Mouse (Mus musculus): ENCODE data around the gene Rrnad1. TPM values are rescaled to one million over a fixed set of nuclear protein-coding genes. Genes with fewer than 3 reads are reported as not detected.
A peak's percentile ranks its signal among the peaks of the same experiment; 100 is the strongest.
"Not testable (repeated sequence)": the region's sequence is repeated elsewhere in the genome, so short reads cannot be mapped to it uniquely, and the experiment has no call there.

Gene Rrnad1
- polyA plus RNA-seq, 1 experiment from 2014 or later, result 20.2 TPM

DNA sequence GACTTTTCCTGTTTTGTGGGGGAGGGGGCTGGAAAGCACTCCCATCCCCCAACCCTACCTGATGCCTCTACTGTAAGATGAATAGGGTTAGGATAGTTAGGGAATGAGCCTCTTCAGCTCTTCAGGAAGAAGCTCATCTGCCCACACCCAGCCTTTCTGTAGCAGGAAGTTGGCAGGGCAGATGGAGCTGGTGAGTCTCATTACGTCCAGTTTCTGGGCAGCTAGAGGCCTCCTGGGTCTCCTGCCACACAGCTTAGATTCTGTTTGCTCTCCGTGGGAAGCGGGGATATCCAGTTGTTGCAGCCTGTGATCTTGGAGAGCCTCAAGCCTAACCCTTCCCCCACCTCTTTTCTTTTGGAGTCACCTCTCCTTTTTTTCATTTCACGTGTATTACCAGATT, 20.6 kb downstream of the Rrnad1 start:
- H3K9ac ChIP-seq (ENCODE audit: low read length), result peak overlapping the region; percentile 41
- H3K27ac ChIP-seq (ENCODE audit: low read length), result peak overlapping the region; percentile 98

DNA sequence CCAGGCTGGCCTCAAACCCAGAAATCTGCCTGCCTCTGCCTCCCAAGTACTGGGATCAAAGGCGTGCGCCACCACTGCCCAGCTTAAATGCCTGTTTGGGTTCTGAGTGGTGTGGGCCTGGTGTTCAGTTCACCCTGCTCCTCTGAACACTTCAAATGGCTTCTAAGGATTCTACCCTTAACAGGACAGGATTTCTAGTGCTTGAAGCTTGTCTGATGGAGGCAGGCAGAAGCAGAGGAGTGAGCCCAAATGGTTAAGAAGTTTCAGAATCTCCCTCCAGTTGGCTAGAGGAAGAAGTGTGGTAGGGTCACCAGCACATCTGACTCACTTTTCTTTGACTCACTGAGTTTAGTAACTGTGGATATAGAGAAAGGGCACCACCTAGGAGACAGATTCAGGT, 21.1 kb downstream of the Rrnad1 start:
- H3K36me3 ChIP-seq (ENCODE audit: control insufficient read depth, insufficient read depth, low read length), result peaks cover 10% of the 10 kb centered on the region; the same call in 1 of the 2 replicates
- no peak overlapping the region for H3K4me3 ChIP-seq (ENCODE audit: low read length)
- H3K9me3 ChIP-seq (ENCODE audit: control insufficient read depth, low read length), result no peaks in the 10 kb centered on the region
- WGBS, result 76% methylated on average over 2 of the region's 2 CpGs
- peak overlapping the region; percentile 49 for H3K4me2 ChIP-seq (ENCODE audit: low read depth, low read length)
- peaks cover 35% of the 10 kb centered on the region for H3K4me1 ChIP-seq (replicated peaks; ENCODE audit: control insufficient read depth, insufficient read depth, low read length)
- no peak for ATAC-seq (ENCODE audit: low read depth)
- H3K27me3 ChIP-seq (ENCODE audit: control insufficient read depth, insufficient read depth, low read depth, low read length), result no peaks in the 10 kb centered on the region
- H3K27ac ChIP-seq (ENCODE audit: low read length), result peak overlapping the region; percentile 98
- H3K9ac ChIP-seq (ENCODE audit: low read length), result no peak overlapping the region; the same call in 1 of the 2 replicates

More for the DNA sequence above, 20.6 kb downstream of the Rrnad1 start:
- H3K27me3 ChIP-seq (ENCODE audit: control insufficient read depth, insufficient read depth, low read depth, low read length), result no peaks in the 10 kb centered on the region
- H3K9me3 ChIP-seq (ENCODE audit: control insufficient read depth, low read length), result no peaks in the 10 kb centered on the region
- peaks cover 14% of the 10 kb centered on the region; the same call in 1 of the 2 replicates for H3K36me3 ChIP-seq (ENCODE audit: control insufficient read depth, insufficient read depth, low read length)
- H3K4me2 ChIP-seq (ENCODE audit: low read depth, low read length), result peak overlapping the region; percentile 49
- peak overlapping the region; percentile 45 for H3K4me3 ChIP-seq (ENCODE audit: low read length)
- no peak for ATAC-seq (ENCODE audit: low read depth)
- H3K4me1 ChIP-seq (replicated peaks; ENCODE audit: control insufficient read depth, insufficient read depth, low read length), result peaks cover 35% of the 10 kb centered on the region
- 6% methylated on average over 4 of the region's 4 CpGs for WGBS

DNA sequence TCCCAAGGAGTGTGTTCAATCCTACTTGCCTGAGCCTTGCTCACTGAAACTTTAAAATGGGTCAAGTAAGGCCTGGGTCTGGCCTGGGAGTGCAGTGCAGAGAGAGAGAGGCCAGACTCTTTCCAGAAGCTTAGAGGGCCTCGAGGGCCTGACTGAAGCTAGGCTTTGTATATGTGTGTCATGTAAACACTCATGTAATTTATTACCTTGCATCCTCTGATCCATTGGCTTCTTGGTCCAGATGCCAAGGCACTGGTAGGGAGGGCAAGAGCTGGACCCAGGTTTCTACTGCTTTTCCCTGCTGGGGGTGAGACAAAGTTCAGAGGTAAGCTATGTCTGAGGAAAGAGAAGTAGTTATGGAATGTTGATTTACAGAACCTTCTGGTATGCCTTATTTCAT, 22.6 kb downstream of the Rrnad1 start:
- Histone ChIP-seq H3K9ac (ENCODE audit: low read length) (peak overlapping the region; percentile 99), H3K36me3 (ENCODE audit: control insufficient read depth, insufficient read depth, low read length) (no peaks in the 10 kb centered on the region), H3K4me3 (ENCODE audit: low read length) (peak overlapping the region; percentile 98), H3K4me1 (replicated peaks; ENCODE audit: control insufficient read depth, insufficient read depth, low read length) (peaks cover 35% of the 10 kb centered on the region), H3K27me3 (ENCODE audit: control insufficient read depth, insufficient read depth, low read depth, low read length) (no peaks in the 10 kb centered on the region), H3K9me3 (ENCODE audit: control insufficient read depth, low read length) (no peaks in the 10 kb centered on the region), H3K27ac (ENCODE audit: low read length) (peak overlapping the region; percentile 98), H3K4me2 (ENCODE audit: low read depth, low read length) (peak overlapping the region; percentile 86)
- ATAC-seq (ENCODE audit: low read depth), result no peak
- WGBS, result 0% methylated on average over 1 of the region's 1 CpGs

DNA sequence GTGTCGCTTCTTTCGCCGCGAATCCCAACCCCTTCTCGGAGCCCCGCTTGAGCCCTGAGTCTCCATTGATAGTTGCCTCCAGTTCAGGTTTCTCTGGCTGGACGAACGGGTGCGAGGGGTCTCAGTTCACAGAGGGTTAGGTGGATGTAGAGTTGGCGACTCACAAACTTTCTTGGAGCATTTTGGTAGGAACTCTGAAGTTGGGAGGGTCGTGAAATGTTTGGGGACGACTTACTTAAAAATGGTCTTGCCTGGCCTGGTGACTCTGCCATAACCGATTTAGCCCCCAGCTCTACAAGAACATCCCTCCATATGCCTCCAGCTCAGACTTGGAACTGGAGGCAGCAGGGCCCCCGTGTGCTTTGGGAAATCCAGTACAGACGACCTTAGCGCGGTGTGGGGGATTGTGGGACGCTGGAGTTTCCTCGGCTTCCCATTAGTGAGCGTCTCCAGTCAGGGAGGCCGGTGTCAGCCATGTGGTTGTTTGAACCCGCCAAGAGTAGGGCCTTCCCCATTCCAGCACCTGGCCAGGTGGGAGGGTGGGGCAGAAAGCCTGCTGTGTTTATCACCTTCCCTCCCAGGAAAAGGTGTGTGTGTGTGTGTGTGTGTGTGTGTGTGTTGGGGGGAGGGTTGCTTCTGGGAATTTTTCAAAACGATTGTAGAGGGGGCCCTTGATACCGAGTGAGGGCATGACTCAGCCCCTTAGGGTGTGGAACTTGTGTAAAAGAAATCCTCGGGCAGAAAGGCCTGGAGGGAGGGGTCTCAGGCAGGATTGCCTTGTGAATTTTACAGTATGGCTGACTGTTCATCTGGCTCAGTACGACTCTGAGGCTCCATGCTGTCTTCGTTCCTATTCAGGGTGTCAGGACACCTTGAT, 23.3 kb downstream of the Rrnad1 start:
- peak; percentile 13; the same call in 1 of the 2 replicates for ATAC-seq (ENCODE audit: low read depth)
- under 1% methylated on average over 26 of the region's 27 CpGs for WGBS

DNA sequence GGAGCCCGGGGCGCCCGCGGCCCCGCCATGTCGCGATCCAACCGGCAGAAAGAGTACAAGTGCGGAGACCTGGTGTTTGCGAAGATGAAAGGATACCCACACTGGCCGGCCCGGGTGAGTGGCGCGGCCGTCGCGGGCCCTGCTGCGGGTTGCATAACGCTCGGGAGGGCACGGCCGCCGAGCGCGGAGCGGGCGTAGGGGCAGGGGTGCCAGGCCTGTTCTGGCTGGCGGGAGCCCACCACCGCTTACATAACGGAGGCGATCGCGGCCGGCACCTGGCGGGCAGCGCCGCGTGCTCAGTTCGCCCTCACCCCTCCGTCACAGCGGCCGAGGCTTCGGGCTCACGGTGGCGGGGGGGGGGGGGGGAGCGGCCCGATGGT, 23.9 kb downstream of the Rrnad1 start:
- H3K36me3 ChIP-seq (ENCODE audit: control insufficient read depth, insufficient read depth, low read length), result no peaks in the 10 kb centered on the region
- no peaks in the 10 kb centered on the region for H3K9me3 ChIP-seq (ENCODE audit: control insufficient read depth, low read length)
- peak; percentile 6; the same call in 1 of the 2 replicates for ATAC-seq (ENCODE audit: low read depth)
- H3K4me3 ChIP-seq (ENCODE audit: low read length), result peak overlapping the region; percentile 98
- H3K27ac ChIP-seq (ENCODE audit: low read length), result peak overlapping the region; percentile 98
- H3K9ac ChIP-seq (ENCODE audit: low read length), result peak overlapping the region; percentile 99
- H3K4me2 ChIP-seq (ENCODE audit: low read depth, low read length), result peak overlapping the region; percentile 86
- WGBS, result under 1% methylated on average over 40 of the region's 47 CpGs
- peaks cover 35% of the 10 kb centered on the region for H3K4me1 ChIP-seq (replicated peaks; ENCODE audit: control insufficient read depth, insufficient read depth, low read length)
- H3K27me3 ChIP-seq (ENCODE audit: control insufficient read depth, insufficient read depth, low read depth, low read length), result no peaks in the 10 kb centered on the region

More for the DNA sequence above, 23.3 kb downstream of the Rrnad1 start:
- Histone ChIP-seq H3K36me3 (ENCODE audit: control insufficient read depth, insufficient read depth, low read length) (no peaks in the 10 kb centered on the region), H3K4me2 (ENCODE audit: low read depth, low read length) (peak overlapping the region; percentile 86), H3K27me3 (ENCODE audit: control insufficient read depth, insufficient read depth, low read depth, low read length) (no peaks in the 10 kb centered on the region), H3K4me1 (replicated peaks; ENCODE audit: control insufficient read depth, insufficient read depth, low read length) (peaks cover 35% of the 10 kb centered on the region), H3K9me3 (ENCODE audit: control insufficient read depth, low read length) (no peaks in the 10 kb centered on the region), H3K4me3 (ENCODE audit: low read length) (peak overlapping the region; percentile 98), H3K27ac (ENCODE audit: low read length) (peak overlapping the region; percentile 98), H3K9ac (ENCODE audit: low read length) (peak overlapping the region; percentile 99)

DNA sequence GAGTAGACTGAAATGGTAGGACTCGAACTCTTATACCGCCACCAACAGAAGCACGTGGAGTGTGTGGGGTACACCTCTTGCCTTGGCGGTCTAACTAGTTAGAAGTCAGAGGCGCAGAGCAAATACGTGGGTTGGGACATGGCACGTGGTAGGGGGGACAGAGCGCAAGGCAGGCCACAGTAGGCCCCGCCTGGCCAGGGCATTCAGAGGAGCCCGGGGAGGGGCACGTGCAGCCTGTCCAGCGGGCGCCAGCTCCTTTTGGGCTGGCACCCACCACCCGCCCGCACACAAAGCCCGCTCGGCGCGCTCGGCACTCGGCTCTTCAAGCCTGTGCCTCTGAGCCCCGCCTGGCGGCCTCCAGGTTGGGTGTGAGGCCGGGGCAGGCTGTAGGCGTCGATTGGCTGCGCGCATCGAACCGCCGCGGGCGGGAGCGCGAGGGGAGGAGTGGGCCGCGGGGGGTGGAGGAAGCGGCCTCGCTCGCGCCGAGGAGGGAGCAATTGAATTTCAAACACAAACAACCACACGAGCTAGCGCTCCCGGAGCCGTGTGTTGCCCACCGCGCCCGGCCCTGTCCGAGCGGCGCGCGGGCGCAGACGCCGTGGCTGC, 24.5 kb downstream of the Rrnad1 start, which contains the start of gene Hdgf:
TSS of gene Hdgf (plus strand) at position 442 of the 606 bp plus-strand sequence.
- under 1% methylated on average over 55 of the region's 57 CpGs for whole genome bisulfite sequencing
- H3K9me3 ChIP-seq (ENCODE audit: control insufficient read depth, low read length), result no peaks in the 10 kb centered on the region
- no peaks in the 10 kb centered on the region for H3K27me3 ChIP-seq (ENCODE audit: control insufficient read depth, insufficient read depth, low read depth, low read length)
- peak; percentile 95 for ATAC-seq (ENCODE audit: low read depth)
- peak within 1 kb of the TSS; percentile 98 for H3K4me3 ChIP-seq (ENCODE audit: low read length)
- H3K4me2 ChIP-seq (ENCODE audit: low read depth, low read length), result peak within 1 kb of the TSS; percentile 86
- peaks cover 31% of the 10 kb centered on the region for H3K4me1 ChIP-seq (replicated peaks; ENCODE audit: control insufficient read depth, insufficient read depth, low read length)
- peak within 1 kb of the TSS; percentile 98 for H3K27ac ChIP-seq (ENCODE audit: low read length)
- no peaks in the 10 kb centered on the region for H3K36me3 ChIP-seq (ENCODE audit: control insufficient read depth, insufficient read depth, low read length)
- H3K9ac ChIP-seq (ENCODE audit: low read length), result peak within 1 kb of the TSS; percentile 99

DNA sequence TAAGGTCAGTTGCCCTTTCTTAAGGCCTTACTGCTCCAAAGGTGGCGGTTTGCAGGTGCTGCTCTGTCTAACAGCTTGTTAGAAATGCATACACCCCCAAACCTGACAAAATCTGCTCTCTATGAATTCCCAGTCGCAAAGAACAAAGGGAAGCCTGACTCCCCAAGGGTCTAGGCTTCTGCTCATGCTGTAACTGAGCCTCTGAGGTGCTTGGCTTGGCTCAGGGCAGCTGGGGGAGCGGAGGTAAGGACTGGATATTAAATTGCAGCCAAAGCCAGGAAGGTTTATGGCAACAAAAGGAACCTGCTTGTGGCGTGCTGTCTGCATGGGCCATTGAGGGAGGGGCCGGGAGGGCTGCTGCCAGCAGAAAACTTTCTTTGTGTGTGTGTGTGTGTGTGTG, 26.7 kb downstream of the Rrnad1 start:
- ATAC-seq (ENCODE audit: low read depth), result no peak
- Histone ChIP-seq H3K9me3 (ENCODE audit: control insufficient read depth, low read length) (no peaks in the 10 kb centered on the region), H3K27me3 (ENCODE audit: control insufficient read depth, insufficient read depth, low read depth, low read length) (no peaks in the 10 kb centered on the region), H3K4me3 (ENCODE audit: low read length) (no peak overlapping the region), H3K4me2 (ENCODE audit: low read depth, low read length) (no peak overlapping the region), H3K9ac (ENCODE audit: low read length) (no peak overlapping the region), H3K36me3 (ENCODE audit: control insufficient read depth, insufficient read depth, low read length) (no peaks in the 10 kb centered on the region), H3K27ac (ENCODE audit: low read length) (no peak overlapping the region), H3K4me1 (replicated peaks; ENCODE audit: control insufficient read depth, insufficient read depth, low read length) (peaks cover 10% of the 10 kb centered on the region)
- WGBS, result 54% methylated on average over 5 of the region's 5 CpGs

DNA sequence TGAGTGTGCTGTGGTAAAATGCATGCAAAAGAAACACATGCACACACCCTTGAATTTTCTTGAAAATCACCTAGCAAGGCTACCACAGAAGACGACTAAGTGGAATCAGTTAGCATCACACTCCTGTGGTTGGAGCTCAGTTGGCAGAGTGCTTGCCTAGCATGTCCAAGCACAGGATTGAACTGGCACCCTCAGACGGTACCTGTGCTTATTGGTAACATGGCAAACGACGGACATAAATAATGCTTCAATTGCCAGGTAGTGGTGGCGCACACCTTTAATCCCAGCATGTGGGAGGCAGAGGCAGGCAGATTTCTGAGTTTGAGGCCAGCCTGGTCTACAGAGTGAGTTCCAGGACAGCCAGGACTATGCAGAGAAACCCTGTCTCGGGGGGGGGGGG, 28.6 kb downstream of the Rrnad1 start:
- H3K36me3 ChIP-seq (ENCODE audit: control insufficient read depth, insufficient read depth, low read length); H3K27me3 ChIP-seq (ENCODE audit: control insufficient read depth, insufficient read depth, low read depth, low read length); H3K27ac ChIP-seq (ENCODE audit: low read length); H3K4me1 ChIP-seq (replicated peaks; ENCODE audit: control insufficient read depth, insufficient read depth, low read length); H3K9ac ChIP-seq (ENCODE audit: low read length); H3K4me3 ChIP-seq (ENCODE audit: low read length); H3K4me2 ChIP-seq (ENCODE audit: low read depth, low read length); H3K9me3 ChIP-seq (ENCODE audit: control insufficient read depth, low read length); ATAC-seq (ENCODE audit: low read depth): not testable (repeated sequence)
- WGBS, result 79% methylated on average over 5 of the region's 6 CpGs

DNA sequence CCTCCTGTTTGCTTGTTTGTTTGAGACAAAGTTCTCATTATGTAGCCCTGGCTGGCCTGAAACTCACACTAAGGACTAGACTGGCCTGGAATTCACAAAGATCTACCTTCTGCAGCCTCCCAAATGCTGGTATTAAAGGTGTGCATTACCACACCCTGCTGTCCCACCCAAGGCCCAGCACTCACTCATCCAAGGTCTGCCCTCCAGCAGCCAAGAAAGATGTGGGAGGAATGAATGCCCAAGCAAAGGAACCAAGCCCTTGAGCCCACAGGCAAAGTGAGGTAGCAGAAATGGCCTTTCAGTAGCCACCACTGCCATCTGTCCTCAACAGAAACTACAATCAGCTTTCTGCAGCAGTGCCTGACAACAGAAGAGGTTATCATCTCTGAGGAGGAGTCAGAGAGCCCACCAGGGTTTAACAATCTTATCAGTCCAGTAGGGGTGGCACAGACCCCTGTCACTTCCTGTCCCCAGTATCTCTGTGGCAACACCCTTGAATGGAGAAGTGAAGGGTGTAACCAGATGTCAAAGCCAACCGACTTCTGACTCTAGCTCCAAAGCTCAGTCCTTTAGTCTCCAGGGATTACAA, 29.4 kb downstream of the Rrnad1 start:
- no peak for ATAC-seq (ENCODE audit: low read depth)
- no peak overlapping the region for H3K27ac ChIP-seq (ENCODE audit: low read length)

More for the DNA sequence above, 29.4 kb downstream of the Rrnad1 start:
- Histone ChIP-seq H3K4me1 (replicated peaks; ENCODE audit: control insufficient read depth, insufficient read depth, low read length) (no peaks in the 10 kb centered on the region), H3K9me3 (ENCODE audit: control insufficient read depth, low read length) (no peaks in the 10 kb centered on the region), H3K9ac (ENCODE audit: low read length) (no peak overlapping the region), H3K4me2 (ENCODE audit: low read depth, low read length) (no peak overlapping the region), H3K27me3 (ENCODE audit: control insufficient read depth, insufficient read depth, low read depth, low read length) (no peaks in the 10 kb centered on the region), H3K36me3 (ENCODE audit: control insufficient read depth, insufficient read depth, low read length) (no peaks in the 10 kb centered on the region), H3K4me3 (ENCODE audit: low read length) (no peak overlapping the region)
- 0% methylated on average over 1 of the region's 1 CpGs for WGBS
